Mouse (Mus musculus): ENCODE data around the gene Mcf2l. TPM values are rescaled to one million over a fixed set of nuclear protein-coding genes. Genes with fewer than 3 reads are reported as not detected.

Gene Mcf2l
- total and polyA plus RNA-seq, 3 experiments: 30.3 to 104 (median 58.4) TPM

- no peak overlapping the region for H3K4me3 ChIP-seq
- intact Hi-C loops (cut with DNase I): no loop called here
- H3K4me1 ChIP-seq (ENCODE audit: control insufficient read depth, insufficient read depth, low read length): no peaks in the 10 kb centered on the region
- H3K79me2 ChIP-seq (replicated peaks; ENCODE audit: control insufficient read depth, insufficient read depth, low read length): no peaks in the 10 kb centered on the region
- WGBS: 89% methylated on average over 4 of the region's 4 CpGs
- no peak for DNase-seq
- H3K36me3 ChIP-seq (ENCODE audit: control insufficient read depth, insufficient read depth, low read length): no peaks in the 10 kb centered on the region
- H3K27ac ChIP-seq: no peak overlapping the region
- no peak overlapping the region for H3K9ac ChIP-seq (ENCODE audit: low read depth, low read length)
- TF ChIP-seq EP300 (IDR thresholded peaks at IDR 0.05; ENCODE audit: insufficient read depth, low read depth, low read length) (no peak), CTCF (IDR thresholded peaks at IDR 0.05) (no peak), POLR2A (IDR thresholded peaks at IDR 0.05; ENCODE audit: insufficient read depth, low read depth, low read length) (no peak)
- no peaks in the 10 kb centered on the region for H3K27me3 ChIP-seq (ENCODE audit: control insufficient read depth, insufficient read depth, low read length)
Observed at GRCm38 (mm10) chr8:13057351-13057750, 183.7 kb downstream of the Mcf2l start.

GRCm38 (mm10) chr8:13060441-13061150 lies 187.0 kb downstream of the Mcf2l start, which contains the start of gene Proz:
TSS of gene Proz (plus strand) at chr8:13060914.
- Histone ChIP-seq H3K27ac (no peak within 1 kb of the TSS), H3K4me1 (ENCODE audit: control insufficient read depth, insufficient read depth, low read length) (no peaks in the 10 kb centered on the region), H3K36me3 (ENCODE audit: control insufficient read depth, insufficient read depth, low read length) (no peaks in the 10 kb centered on the region), H3K79me2 (replicated peaks; ENCODE audit: control insufficient read depth, insufficient read depth, low read length) (no peaks in the 10 kb centered on the region), H3K27me3 (ENCODE audit: control insufficient read depth, insufficient read depth, low read length) (no peaks in the 10 kb centered on the region), H3K4me3 (no peak within 1 kb of the TSS), H3K9ac (ENCODE audit: low read depth, low read length) (no peak within 1 kb of the TSS)
- WGBS: 72% methylated on average over 17 of the region's 17 CpGs
- TF ChIP-seq CTCF (IDR thresholded peaks at IDR 0.05): no peak
- TF ChIP-seq POLR2A (IDR thresholded peaks at IDR 0.05; ENCODE audit: insufficient read depth, low read depth, low read length): no peak
- no peak for TF ChIP-seq EP300 (IDR thresholded peaks at IDR 0.05; ENCODE audit: insufficient read depth, low read depth, low read length)
- intact Hi-C loops (cut with DNase I): no loop called here
- no peak for DNase-seq

GRCm38 (mm10) chr8:13063112-13063511 lies 189.5 kb downstream of the Mcf2l start:
- Histone ChIP-seq H3K4me1 (ENCODE audit: control insufficient read depth, insufficient read depth, low read length) (no peaks in the 10 kb centered on the region), H3K27ac (no peak overlapping the region), H3K79me2 (replicated peaks; ENCODE audit: control insufficient read depth, insufficient read depth, low read length) (no peaks in the 10 kb centered on the region), H3K9ac (ENCODE audit: low read depth, low read length) (no peak overlapping the region), H3K27me3 (ENCODE audit: control insufficient read depth, insufficient read depth, low read length) (no peaks in the 10 kb centered on the region), H3K4me3 (no peak overlapping the region), H3K36me3 (ENCODE audit: control insufficient read depth, insufficient read depth, low read length) (no peaks in the 10 kb centered on the region)
- intact Hi-C loops (cut with DNase I): no loop called here
- no peak for DNase-seq
- TF ChIP-seq EP300 (IDR thresholded peaks at IDR 0.05; ENCODE audit: insufficient read depth, low read depth, low read length) (no peak), POLR2A (IDR thresholded peaks at IDR 0.05; ENCODE audit: insufficient read depth, low read depth, low read length) (no peak)
- 64% methylated on average over 16 of the region's 16 CpGs for WGBS

Small RNAs within 50 kb of the gene (microRNA-seq; reads per million reads assigned to microRNA genes)
- 0 reads per million in 2 experiments for gene Gm38671

Other genes with a start within 250 kb of the Mcf2l start
- gene Tubgcp3, start 201.6 kb upstream of the Mcf2l start, total RNA-seq (2021): 10 to 100 TPM; 13.1 to 14.0 TPM
- gene Tubgcp3, start 201.6 kb upstream of the Mcf2l start, polyA plus RNA-seq (2012; rRNA removed): 20.2 and 34.4 TPM in 2 replicates
- 10 to 100 TPM; 79.5 to 80.1 TPM for gene Atp11a, start 116.8 kb upstream of the Mcf2l start, total RNA-seq (2021)
- gene Atp11a, start 116.8 kb upstream of the Mcf2l start, polyA plus RNA-seq (2012; rRNA removed): 56.0 and 88.5 TPM in 2 replicates
- under 1 TPM; 0.21 to 0.45 TPM for gene F7, start 152.2 kb downstream of the Mcf2l start, total RNA-seq (2021)
- gene F7, start 152.2 kb downstream of the Mcf2l start, polyA plus RNA-seq (2012; rRNA removed): 0.21 and 0.38 TPM in 2 replicates
- gene F10, start 163.5 kb downstream of the Mcf2l start, total RNA-seq (2021): under 1 TPM; 0.60 to 0.96 TPM
- 0.33 and 0.47 TPM in 2 replicates for gene F10, start 163.5 kb downstream of the Mcf2l start, polyA plus RNA-seq (2012; rRNA removed)
- not detected for gene Proz, start 187.1 kb downstream of the Mcf2l start, total RNA-seq (2021)
- gene Proz, start 187.1 kb downstream of the Mcf2l start, polyA plus RNA-seq (2012; rRNA removed): 0.20 TPM in 1 of 2 replicates, not detected in the other
- 10 to 100 TPM in 1 of 2 experiments, 1 to 10 TPM in 1; 8.2 to 10.3 TPM for gene Pcid2, start 231.7 kb downstream of the Mcf2l start, total RNA-seq (2021)
- gene Pcid2, start 231.7 kb downstream of the Mcf2l start, polyA plus RNA-seq (2012; rRNA removed): 12.9 and 14.4 TPM in 2 replicates
- gene Cul4a, start 231.8 kb downstream of the Mcf2l start, total RNA-seq (2021): 10 to 100 TPM; 68.5 to 76.0 TPM
- gene Cul4a, start 231.8 kb downstream of the Mcf2l start, polyA plus RNA-seq (2012; rRNA removed): 35.0 and 71.0 TPM in 2 replicates

Data from heart, adult 2 months (tissue).